Mouse (Mus musculus): ENCODE results near the gene Cfap299. TPM values are rescaled to one million over a fixed set of nuclear protein-coding genes. Genes with fewer than 3 reads are reported as not detected.

Gene Cfap299
- total RNA-seq, 2 experiments from 2014 or later: 0.42 TPM; not detected in 1

DNA sequence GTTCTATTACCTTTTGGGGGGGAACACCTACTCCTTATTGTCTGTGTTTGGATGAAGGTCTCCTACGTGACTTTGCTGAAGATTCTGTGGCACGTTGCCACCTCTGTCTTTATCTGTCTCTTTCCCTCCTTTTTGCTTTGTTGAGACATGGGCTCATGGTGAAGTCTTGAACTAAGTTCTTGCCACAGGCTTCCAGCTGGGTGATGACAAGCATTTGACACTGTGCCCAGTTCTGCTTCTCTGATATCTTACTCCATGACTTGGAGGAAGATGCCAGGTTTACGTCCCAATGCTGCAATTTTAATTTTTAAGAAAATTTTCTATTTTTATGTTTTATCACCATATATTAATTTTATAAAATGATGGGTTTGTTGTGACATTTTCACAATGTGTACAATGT lies 147.4 kb downstream of the Cfap299 start:
- Histone ChIP-seq H3K27ac (no peak overlapping the region), H3K4me3 (no peak overlapping the region)
- TF ChIP-seq CTCF (IDR thresholded peaks at IDR 0.05): no peak
- DNase-seq (ENCODE audit: extremely low spot score in 1 of 2, low spot score in 2 of 2): no peak
- intact Hi-C loops (cut with DNase I): no loop called here

DNA sequence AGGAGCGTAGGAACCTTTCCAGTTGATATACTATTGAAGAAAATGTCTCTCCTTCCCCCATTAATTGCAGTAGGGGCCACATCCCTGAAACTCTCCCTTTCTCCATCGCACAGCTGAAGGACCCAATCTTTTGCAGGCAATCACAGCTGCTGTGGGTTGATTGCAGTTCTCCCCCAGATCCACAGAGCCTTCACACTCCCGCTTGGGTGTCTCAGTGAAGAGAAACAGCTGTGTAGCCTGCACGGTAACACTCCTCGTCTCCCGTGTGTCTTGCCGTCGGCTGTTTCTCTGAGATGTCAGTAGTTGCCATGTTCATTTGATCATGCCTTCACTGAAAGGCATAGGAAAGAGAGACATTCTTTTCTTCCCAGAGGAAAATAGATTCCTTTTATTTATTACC lies 148.2 kb downstream of the Cfap299 start:
- H3K27ac ChIP-seq: no peak overlapping the region
- intact Hi-C loops (cut with DNase I): no loop called here
- no peak for TF ChIP-seq CTCF (IDR thresholded peaks at IDR 0.05)
- no peak for DNase-seq (ENCODE audit: extremely low spot score in 1 of 2, low spot score in 2 of 2)
- no peak overlapping the region for H3K4me3 ChIP-seq

DNA sequence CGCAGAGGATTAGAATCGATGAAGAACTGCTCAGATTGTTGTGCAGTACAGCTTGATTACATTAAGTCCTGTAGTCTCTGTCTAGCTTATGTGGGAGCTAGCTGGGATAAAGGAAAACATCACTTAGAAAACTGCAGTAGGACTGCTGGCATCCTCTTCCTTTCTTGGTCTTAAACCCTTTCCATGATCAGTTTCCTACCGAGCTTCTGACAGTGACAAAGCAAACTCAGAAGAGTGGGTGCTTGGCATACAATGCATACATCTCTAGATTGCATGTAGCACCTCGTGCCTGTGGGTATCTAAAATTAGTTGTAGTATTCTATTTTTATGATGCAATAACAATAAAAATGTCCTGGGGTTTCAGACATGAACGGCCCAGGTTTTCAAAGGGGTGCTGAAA lies 154.4 kb downstream of the Cfap299 start:
- Histone ChIP-seq H3K27ac (no peak overlapping the region), H3K4me3 (no peak overlapping the region)
- no peak for TF ChIP-seq CTCF (IDR thresholded peaks at IDR 0.05)
- DNase-seq (ENCODE audit: extremely low spot score in 1 of 2, low spot score in 2 of 2): no peak
- intact Hi-C loops (cut with DNase I): no loop called here

GRCm38 (mm10) chr5:98485189-98485588 lies 156.1 kb downstream of the Cfap299 start:
- no peak overlapping the region for H3K4me3 ChIP-seq
- intact Hi-C loops (cut with DNase I): no loop called here
- DNase-seq (ENCODE audit: extremely low spot score in 1 of 2, low spot score in 2 of 2): no peak
- TF ChIP-seq CTCF (IDR thresholded peaks at IDR 0.05): no peak
- no peak overlapping the region for H3K27ac ChIP-seq

GRCm38 (mm10) chr5:98498317-98498716 lies 169.2 kb downstream of the Cfap299 start:
- TF ChIP-seq CTCF (IDR thresholded peaks at IDR 0.05): no peak
- intact Hi-C loops (cut with DNase I): no loop called here
- DNase-seq (ENCODE audit: extremely low spot score in 1 of 2, low spot score in 2 of 2): no peak
- Histone ChIP-seq H3K27ac (no peak overlapping the region), H3K4me3 (no peak overlapping the region)

GRCm38 (mm10) chr5:98516214-98516613 lies 187.1 kb downstream of the Cfap299 start:
- no peak for TF ChIP-seq CTCF (IDR thresholded peaks at IDR 0.05)

GRCm38 (mm10) chr5:98520118-98520517 lies 191.0 kb downstream of the Cfap299 start:
- no peak overlapping the region for H3K4me3 ChIP-seq
- H3K27ac ChIP-seq: no peak overlapping the region
- TF ChIP-seq CTCF (IDR thresholded peaks at IDR 0.05): no peak
- intact Hi-C loops (cut with DNase I): no loop called here
- no peak for DNase-seq (ENCODE audit: extremely low spot score in 1 of 2, low spot score in 2 of 2)

More at GRCm38 (mm10) chr5:98516214-98516613, 187.1 kb downstream of the Cfap299 start:
- Histone ChIP-seq H3K27ac (no peak overlapping the region), H3K4me3 (no peak overlapping the region)
- intact Hi-C loops (cut with DNase I): no loop called here
- no peak for DNase-seq (ENCODE audit: extremely low spot score in 1 of 2, low spot score in 2 of 2)

DNA sequence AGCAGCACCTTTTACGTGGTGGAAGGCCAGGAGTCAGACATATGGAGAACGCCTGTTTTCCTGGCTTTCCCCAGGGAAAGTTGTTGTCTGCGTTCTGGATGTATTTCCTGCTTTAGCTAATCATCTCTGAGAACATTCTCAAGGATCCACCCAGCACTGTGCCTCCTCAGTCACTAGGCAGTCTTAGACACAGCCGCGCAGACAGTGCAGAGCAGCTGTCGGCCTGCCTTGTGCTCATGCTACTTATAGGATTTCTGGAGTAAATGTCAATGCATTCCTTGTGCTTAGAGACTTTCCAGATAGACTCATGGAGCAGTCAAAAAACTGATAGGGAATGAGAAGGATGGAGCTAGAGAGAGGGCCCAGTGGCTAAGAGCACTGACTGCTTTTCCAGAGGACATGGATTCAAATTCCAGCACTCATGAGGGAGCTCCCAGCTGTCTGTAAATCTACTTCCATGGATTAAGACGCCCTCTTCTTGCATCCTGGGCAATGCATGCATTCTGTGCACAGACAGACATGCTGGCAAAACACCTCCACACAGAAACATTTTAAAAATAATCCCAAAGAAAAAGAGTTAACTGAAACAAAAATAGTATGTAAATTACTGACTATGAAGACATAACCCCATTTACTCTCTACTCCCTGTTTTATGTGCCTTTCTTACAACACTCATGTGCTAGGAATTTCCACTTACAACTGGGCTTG lies 193.3 kb downstream of the Cfap299 start:
- TF ChIP-seq CTCF (IDR thresholded peaks at IDR 0.05): no peak
- no peak overlapping the region for H3K27ac ChIP-seq
- no peak for DNase-seq (ENCODE audit: extremely low spot score in 1 of 2, low spot score in 2 of 2)
- no peak overlapping the region for H3K4me3 ChIP-seq
- intact Hi-C loops (cut with DNase I): no loop called here

DNA sequence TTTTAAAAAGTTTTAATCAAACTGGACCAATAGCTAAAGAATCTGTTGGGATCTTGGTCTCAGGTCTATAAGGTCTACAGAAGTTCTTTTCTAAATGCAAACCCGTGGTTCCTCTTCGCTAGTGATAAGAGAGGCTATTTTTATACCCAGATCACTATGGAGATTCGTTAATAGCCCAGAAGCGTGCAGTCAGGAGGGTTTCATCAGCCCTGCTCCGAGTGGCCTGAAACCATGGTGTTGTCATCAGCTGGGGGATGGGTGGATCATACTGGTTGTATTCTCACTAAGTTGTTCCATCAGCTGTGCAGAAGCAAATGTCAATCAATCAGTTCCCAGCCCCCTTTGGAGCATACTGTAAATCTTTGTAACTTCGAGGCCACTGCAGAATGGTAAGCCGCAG lies 193.9 kb downstream of the Cfap299 start:
- no peak for TF ChIP-seq CTCF (IDR thresholded peaks at IDR 0.05)
- no peak for DNase-seq (ENCODE audit: extremely low spot score in 1 of 2, low spot score in 2 of 2)
- no peak overlapping the region for H3K27ac ChIP-seq
- H3K4me3 ChIP-seq: no peak overlapping the region
- intact Hi-C loops (cut with DNase I): no loop called here

DNA sequence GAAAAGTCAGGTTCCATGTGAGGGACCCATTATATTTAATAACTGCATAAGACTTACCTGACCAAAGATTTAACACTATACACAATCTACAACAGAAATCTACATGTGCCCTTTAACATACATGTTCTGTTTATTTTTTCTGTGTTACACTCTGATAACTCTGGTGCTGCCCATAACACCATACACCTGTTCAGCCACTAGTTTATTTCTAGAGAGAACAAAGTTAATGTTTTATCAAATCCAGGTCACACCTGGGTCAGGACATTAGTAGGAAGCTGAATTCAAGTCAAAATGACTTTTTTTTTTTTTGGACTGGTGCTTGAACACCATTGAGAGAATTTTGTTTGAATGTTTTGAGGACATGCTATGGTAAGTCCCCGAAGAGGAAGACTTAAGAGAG lies 194.7 kb downstream of the Cfap299 start:
- TF ChIP-seq CTCF (IDR thresholded peaks at IDR 0.05): no peak
- Histone ChIP-seq H3K4me3 (no peak overlapping the region), H3K27ac (no peak overlapping the region)
- DNase-seq (ENCODE audit: extremely low spot score in 1 of 2, low spot score in 2 of 2): no peak
- intact Hi-C loops (cut with DNase I): no loop called here

GRCm38 (mm10) chr5:98541333-98541732 lies 212.2 kb downstream of the Cfap299 start:
- no peak; the same call in 1 of the 2 replicates for TF ChIP-seq CTCF (IDR thresholded peaks at IDR 0.05)
- DNase-seq (ENCODE audit: extremely low spot score in 1 of 2, low spot score in 2 of 2): no peak
- Histone ChIP-seq H3K4me3 (no peak overlapping the region), H3K27ac (no peak overlapping the region)
- intact Hi-C loops (cut with DNase I): no loop called here

DNA sequence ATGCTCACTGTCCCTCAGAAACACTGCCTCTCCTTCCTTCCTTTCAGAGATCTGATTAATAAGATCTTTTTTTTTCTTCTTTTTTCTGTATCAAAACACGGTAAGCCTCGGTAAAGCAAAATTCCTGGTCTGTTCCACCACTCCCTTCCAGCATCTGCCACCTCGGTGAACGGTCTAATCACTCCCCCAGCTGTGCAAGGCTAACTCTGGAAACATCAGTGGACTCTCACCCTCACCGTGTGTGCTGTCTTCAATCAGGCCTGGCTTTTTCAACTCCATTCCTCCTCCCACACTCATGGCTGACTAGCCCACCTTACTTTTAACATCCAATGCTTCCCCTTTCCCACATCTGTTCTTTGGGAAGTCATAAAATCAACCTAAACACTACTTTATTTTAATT lies 221.2 kb downstream of the Cfap299 start:
- no peak overlapping the region for H3K27ac ChIP-seq
- H3K4me3 ChIP-seq: no peak overlapping the region
- DNase-seq (ENCODE audit: extremely low spot score in 1 of 2, low spot score in 2 of 2): no peak
- TF ChIP-seq CTCF (IDR thresholded peaks at IDR 0.05): no peak
- intact Hi-C loops (cut with DNase I): no loop called here

DNA sequence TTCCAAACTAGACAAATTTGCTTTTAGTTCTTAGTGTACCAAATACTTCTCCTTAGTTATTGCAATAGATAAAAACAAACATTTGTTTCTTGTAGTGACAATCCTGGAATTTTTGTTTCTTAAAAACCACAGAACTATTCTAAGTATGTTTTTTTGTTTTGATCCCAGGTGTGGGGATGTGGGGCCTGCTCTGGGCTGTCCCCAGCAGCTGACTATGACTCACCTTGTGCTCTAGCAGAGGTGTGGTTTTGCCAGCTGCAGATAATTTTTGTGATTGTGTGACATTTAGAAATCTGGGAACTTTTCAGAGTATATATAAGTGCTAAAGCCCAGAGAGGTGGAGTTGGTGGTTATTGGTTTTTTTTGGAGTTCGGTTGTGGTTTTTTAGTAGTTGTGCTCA lies 221.8 kb downstream of the Cfap299 start:
- intact Hi-C loops (cut with DNase I): no loop called here
- no peak overlapping the region for H3K27ac ChIP-seq
- no peak overlapping the region for H3K4me3 ChIP-seq
- DNase-seq (ENCODE audit: extremely low spot score in 1 of 2, low spot score in 2 of 2): no peak
- TF ChIP-seq CTCF (IDR thresholded peaks at IDR 0.05): no peak

Measured in left cerebral cortex, adult 2 months (tissue).